ENCODE assay signal across 11 mouse cellular contexts in the genomic region with DNA sequence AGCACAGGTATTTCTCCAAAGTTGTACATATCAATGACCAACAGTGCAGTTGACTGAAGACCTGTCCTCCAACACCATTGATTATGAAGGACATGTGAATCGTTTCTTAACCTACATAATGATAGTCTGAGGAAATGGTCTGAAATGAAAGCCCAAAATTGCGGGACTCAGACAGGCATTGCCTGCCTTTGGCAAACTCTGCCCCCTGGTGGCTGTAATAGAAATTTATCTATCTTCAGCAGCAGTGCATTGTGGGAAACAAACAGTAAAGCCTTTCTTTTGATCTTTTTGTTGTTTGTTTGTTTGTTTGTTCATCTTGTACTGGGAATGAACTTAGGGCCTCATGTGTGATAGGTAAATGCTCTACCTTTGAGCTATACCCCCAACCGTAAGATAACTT. TPM values are rescaled to one million over a fixed set of nuclear protein-coding genes. Genes with fewer than 3 reads are reported as not detected.
A peak's percentile ranks its signal among the peaks of the same experiment; 100 is the strongest.
DNase-seq lines count a peak whose midpoint lies in the region.
"Had no signal": no experiment of that assay in that cellular context is flagged by ENCODE, and none has a peak within 500 bp of the region (broad histone marks: within the 10 kb centered on the region; RNA-seq: fewer than 3 reads in every experiment).

No protein-coding gene starts in this region.

- no peaks in the 10 kb centered on the region for H3K9me3 ChIP-seq in forebrain, embryonic 10.5 days
- H3K9me3 ChIP-seq: hindbrain, embryonic 12.5 days had no signal

- DNase-seq in heart, adult 11 months: peak; percentile 37
- no peak for DNase-seq in heart, postnatal 14 days
- DNase-seq in lung, postnatal 14 days: peak; percentile 11
- DNase-seq in lung, postnatal 4 days: no peak
- peak; percentile 44 for DNase-seq in ES-CJ7 (ENCODE audit: low read depth, low spot score)
- peak; percentile 33 for DNase-seq in induced T-regulatory cell, adult 2 months (ENCODE audit: low read depth)
- no peak for DNase-seq in forebrain, embryonic 10.5 days (ENCODE audit: extremely low spot score, low spot score)
- DNase-seq in kidney, postnatal 14 days: no peak

- no peaks in the 10 kb centered on the region for H3K4me1 ChIP-seq in forebrain, embryonic 10.5 days
- H3K4me1 ChIP-seq: embryonic facial prominence, embryonic 13.5 days; hindbrain, embryonic 12.5 days had no signal

- intact Hi-C loops in heart, postnatal 14 days (cut with DNase I): no loop called here

- H3K36me3 ChIP-seq in forebrain, embryonic 10.5 days (replicated peaks): no peaks in the 10 kb centered on the region
- H3K36me3 ChIP-seq: embryonic facial prominence, embryonic 13.5 days; hindbrain, embryonic 12.5 days had no signal

- no peak overlapping the region for H3K27ac ChIP-seq in forebrain, embryonic 10.5 days
- H3K27ac ChIP-seq: embryonic facial prominence, embryonic 13.5 days; hindbrain, embryonic 12.5 days had no signal

- H3K4me3 ChIP-seq in forebrain, embryonic 10.5 days: no peak overlapping the region
- H3K4me3 ChIP-seq: embryonic facial prominence, embryonic 13.5 days; hindbrain, embryonic 12.5 days; myocyte had no signal

- 88% methylated on average over 3 of the region's 3 CpGs for WGBS in forebrain, embryonic 10.5 days

- no peaks in the 10 kb centered on the region for H3K27me3 ChIP-seq in forebrain, embryonic 10.5 days (ENCODE audit: poor library complexity, severe bottlenecking)
- H3K27me3 ChIP-seq: embryonic facial prominence, embryonic 13.5 days; hindbrain, embryonic 12.5 days had no signal

RNA-seq across cellular contexts. Expression of gene Intu, which starts 32.2 kb away (rescaled TPM):
- total RNA-seq in heart, postnatal 14 days (2021): 10 to 100 TPM; 11.9 to 12.4 TPM
- 8.0 and 9.4 TPM in 2 replicates for polyA plus RNA-seq in forebrain, embryonic 10.5 days (2016; fragmentation: Nextera tagmentation; extraction: Ambion mirVana)

Comparison
In these comparisons a context has a peak if more than half of its experiments do, and no peak if none do; other contexts are left out.
1. DNase-seq: peak in heart, adult 11 months (single experiment), lung, postnatal 14 days (single experiment), ES-CJ7 (single experiment) and induced T-regulatory cell, adult 2 months (single experiment); none in heart, postnatal 14 days (0 of 2), lung, postnatal 4 days (0 of 2), forebrain, embryonic 10.5 days (single experiment) and kidney, postnatal 14 days (single experiment).